ENCODE assay signal across 10 mouse cellular contexts in the genomic region with DNA sequence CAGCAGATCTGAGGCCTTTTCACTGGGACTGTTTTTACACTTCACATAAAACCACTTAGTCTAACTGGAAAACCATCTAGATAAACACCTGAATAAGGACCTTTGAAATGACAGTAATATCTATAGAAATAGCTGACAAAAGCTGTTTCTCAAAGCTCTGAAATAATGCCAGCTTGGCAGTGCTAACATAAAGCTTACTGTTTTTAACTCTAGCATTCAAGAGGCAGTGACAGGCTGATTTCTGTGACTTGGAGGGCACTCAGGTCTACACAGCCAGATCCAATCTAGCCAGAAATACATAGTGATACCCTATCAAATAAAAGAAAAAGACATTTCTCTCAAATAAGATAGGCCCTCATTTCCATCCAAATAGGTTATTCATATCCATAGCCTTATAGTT. TPM values are rescaled to one million over a fixed set of nuclear protein-coding genes. Genes with fewer than 3 reads are reported as not detected.
DNase-seq lines count a peak whose midpoint lies in the region; ATAC-seq lines count a peak whose summit lies in the region.
"Had no signal": no experiment of that assay in that cellular context is flagged by ENCODE, and none has a peak within 500 bp of the region (broad histone marks: within the 10 kb centered on the region; RNA-seq: fewer than 3 reads in every experiment).

No protein-coding gene starts in this region.

- H3K9me3 ChIP-seq in liver, embryonic 11.5 days (ENCODE audit: control insufficient read depth, low read length), result no peaks in the 10 kb centered on the region
- no peaks in the 10 kb centered on the region for H3K9me3 ChIP-seq in liver, embryonic 13.5 days (replicated peaks)
- no peaks in the 10 kb centered on the region for H3K9me3 ChIP-seq in neural tube, embryonic 14.5 days (ENCODE audit: control insufficient read depth, low read length)
- no peaks in the 10 kb centered on the region for H3K9me3 ChIP-seq in intestine, embryonic 15.5 days

- no peaks in the 10 kb centered on the region for H3K27me3 ChIP-seq in liver, embryonic 11.5 days (replicated peaks; ENCODE audit: control insufficient read depth, insufficient read depth, low read length)
- H3K27me3 ChIP-seq in liver, embryonic 13.5 days, result no peaks in the 10 kb centered on the region
- H3K27me3 ChIP-seq in neural tube, embryonic 14.5 days (ENCODE audit: control insufficient read depth, insufficient read depth, low read length), result no peaks in the 10 kb centered on the region
- H3K27me3 ChIP-seq in intestine, embryonic 15.5 days (replicated peaks), result no peaks in the 10 kb centered on the region

- H3K9ac ChIP-seq in liver, embryonic 11.5 days (ENCODE audit: low read depth, low read length), result no peak overlapping the region
- H3K9ac ChIP-seq in liver, embryonic 13.5 days, result peak overlapping the region; percentile 54
- peak overlapping the region; percentile 97; the same call in 1 of the 2 replicates for H3K9ac ChIP-seq in neural tube, embryonic 14.5 days (replicated peaks; ENCODE audit: low read depth, low read length)
- no peak overlapping the region for H3K9ac ChIP-seq in intestine, embryonic 15.5 days

- DNase-seq in cerebellum, adult 8-10 months, result peak; percentile 24
- DNase-seq in cerebellum, adult 11 months, result no peak
- DNase-seq in liver, embryonic 11.5 days (ENCODE audit: low spot score), result no peak
- no peak for DNase-seq in liver
- DNase-seq in liver, embryonic 13.5 days, result no peak
- DNase-seq in kidney, postnatal 14 days, result no peak
- DNase-seq: lung, postnatal 14 days had no signal

- H3K4me1 ChIP-seq in liver, embryonic 11.5 days (replicated peaks; ENCODE audit: control insufficient read depth, insufficient read depth, low read length), result peaks cover 8% of the 10 kb centered on the region
- peaks cover 35% of the 10 kb centered on the region for H3K4me1 ChIP-seq in liver, embryonic 13.5 days (replicated peaks)
- peaks cover 18% of the 10 kb centered on the region for H3K4me1 ChIP-seq in neural tube, embryonic 14.5 days (ENCODE audit: control insufficient read depth, insufficient read depth, low read length)
- H3K4me1 ChIP-seq in intestine, embryonic 15.5 days (replicated peaks), result peaks cover 2% of the 10 kb centered on the region; the same call in 1 of the 2 replicates

- 0 out of 2 replicates have a peak, but pooled peaks cover 3% of the 10 kb centered on the region for H3K36me3 ChIP-seq in liver, embryonic 11.5 days (ENCODE audit: control insufficient read depth, insufficient read depth, low read length)
- peaks cover 5% of the 10 kb centered on the region for H3K36me3 ChIP-seq in liver, embryonic 13.5 days
- H3K36me3 ChIP-seq in neural tube, embryonic 14.5 days (ENCODE audit: control insufficient read depth, insufficient read depth, low read length), result 0 out of 2 replicates have a peak, but pooled peaks cover 2% of the 10 kb centered on the region
- no peaks in the 10 kb centered on the region for H3K36me3 ChIP-seq in intestine, embryonic 15.5 days

- no peak overlapping the region for H3K27ac ChIP-seq in liver, embryonic 11.5 days (ENCODE audit: low read depth, low read length)
- 0 out of 2 replicates have a peak overlapping the region, but pooled peaks have one; percentile 3 for H3K27ac ChIP-seq in liver, embryonic 13.5 days
- H3K27ac ChIP-seq in neural tube, embryonic 14.5 days (ENCODE audit: low read depth, low read length), result no peak overlapping the region; the same call in 1 of the 2 replicates
- no peak overlapping the region for H3K27ac ChIP-seq in intestine, embryonic 15.5 days

- ATAC-seq in liver, embryonic 11.5 days (replicated peaks; ENCODE audit: low FRiP score), result no peak
- ATAC-seq in liver, embryonic 13.5 days (ENCODE audit: low read depth), result no peak
- ATAC-seq in neural tube, embryonic 14.5 days (ENCODE audit: low read depth), result no peak
- no peak for ATAC-seq in intestine, embryonic 15.5 days
- ATAC-seq: intestine, postnatal 0 days had no signal

- no peak overlapping the region for H3K4me3 ChIP-seq in liver, embryonic 11.5 days (ENCODE audit: low read depth, low read length)
- H3K4me3 ChIP-seq in liver, embryonic 13.5 days (replicated peaks), result peak overlapping the region; percentile 83
- peak overlapping the region; percentile 81 for H3K4me3 ChIP-seq in neural tube, embryonic 14.5 days (ENCODE audit: low read depth, low read length)
- no peak overlapping the region for H3K4me3 ChIP-seq in intestine, embryonic 15.5 days (replicated peaks)

- peak overlapping the region; percentile 23; the same call in 1 of the 2 replicates for H3K4me2 ChIP-seq in liver, embryonic 11.5 days
- H3K4me2 ChIP-seq in liver, embryonic 13.5 days, result peak overlapping the region; percentile 48
- peak overlapping the region; percentile 84 for H3K4me2 ChIP-seq in neural tube, embryonic 14.5 days (ENCODE audit: low read depth, low read length)
- no peak overlapping the region for H3K4me2 ChIP-seq in intestine, embryonic 15.5 days (replicated peaks)

RNA-seq across cellular contexts. Expression of a gene that starts 1.6 kb away (rescaled TPM):
- polyA plus RNA-seq in liver, embryonic 11.5 days (2014; fragmentation: Nextera tagmentation; extraction: Ambion mirVana), result 16.2 and 16.7 TPM in 2 replicates
- polyA plus RNA-seq in liver, embryonic 13.5 days (2015; fragmentation: Nextera tagmentation; extraction: Ambion mirVana), result 7.6 and 10.1 TPM in 2 replicates
- polyA plus RNA-seq in neural tube, embryonic 14.5 days (2014; fragmentation: Nextera tagmentation; extraction: Ambion mirVana), result 135 and 137 TPM in 2 replicates
- polyA plus RNA-seq in intestine, embryonic 15.5 days (2015; fragmentation: Nextera tagmentation; extraction: Ambion mirVana), result 13.5 and 14.9 TPM in 2 replicates

Comparison
In these comparisons a context has a peak if more than half of its experiments do, and no peak if none do; other contexts are left out.
1. H3K4me3 ChIP-seq: peak in liver, embryonic 13.5 days (single experiment) and neural tube, embryonic 14.5 days (single experiment); none in liver, embryonic 11.5 days (single experiment) and intestine, embryonic 15.5 days (single experiment).
2. H3K9ac ChIP-seq: peak in liver, embryonic 13.5 days (single experiment) and neural tube, embryonic 14.5 days (single experiment); none in liver, embryonic 11.5 days (single experiment) and intestine, embryonic 15.5 days (single experiment).